Mouse (Mus musculus) hindbrain, embryonic 10.5 days (tissue): ENCODE measurements around the gene Ttc9c. TPM values are rescaled to one million over a fixed set of nuclear protein-coding genes. Genes with fewer than 3 reads are reported as not detected.

Source experiments
- DNase-seq: peaks from one replicate; pipeline ENCODE4 v3.0.0-alpha.2; 2017; ENCODE audit warnings: low spot score
- H3K27ac ChIP-seq: fragments of 300-500 bp; sonication (generic); 2 replicates; pipeline ENCODE4 v1.5.1; 2016; ENCODE audit warnings: mild to moderate bottlenecking, moderate library complexity
- H3K27me3 ChIP-seq: fragments of 300-500 bp; sonication (generic); 2 replicates; pipeline ENCODE4 v1.6.1; 2016; ENCODE audit warnings: mild to moderate bottlenecking; ENCODE audit not compliant: poor library complexity, insufficient read depth, severe bottlenecking
- H3K36me3 ChIP-seq: fragments of 300-500 bp; sonication (generic); 2 replicates; pipeline ENCODE4 v1.6.1; 2016; ENCODE audit warnings: mild to moderate bottlenecking, moderate library complexity
- H3K4me1 ChIP-seq: fragments of 300-500 bp; sonication (generic); replicated peaks from 2 replicates; pipeline ENCODE4 v1.6.1; 2016; ENCODE audit warnings: mild to moderate bottlenecking
- H3K4me3 ChIP-seq: fragments of 300-500 bp; sonication (generic); 2 replicates; pipeline ENCODE4 v1.5.1; 2016; ENCODE audit warnings: mild to moderate bottlenecking, moderate library complexity
- H3K9me3 ChIP-seq: fragments of 300-500 bp; sonication (generic); 2 replicates; pipeline ENCODE4 v1.6.1; 2016; ENCODE audit warnings: mild to moderate bottlenecking, moderate library complexity
- WGBS: fragments of 180-500 bp; shearing (Covaris S2); methylation state at CpG from one replicate; pipeline ENCODE4 v1.1.7; 2016; 5-methylcytosine and 5-hydroxymethylcytosine counted together
- polyA plus RNA-seq: library from polyadenylated mRNA; unstranded; fragments of >200 nt; fragmentation: Nextera tagmentation; extraction: Ambion mirVana; gene quantifications from 2 replicates; pipeline ENCODE4 v1.2.1, GENCODE M21; 2016

Ttc9c gene
- polyA plus RNA-seq, 1 experiment from 2014 or later, result 52.0 TPM

DNA sequence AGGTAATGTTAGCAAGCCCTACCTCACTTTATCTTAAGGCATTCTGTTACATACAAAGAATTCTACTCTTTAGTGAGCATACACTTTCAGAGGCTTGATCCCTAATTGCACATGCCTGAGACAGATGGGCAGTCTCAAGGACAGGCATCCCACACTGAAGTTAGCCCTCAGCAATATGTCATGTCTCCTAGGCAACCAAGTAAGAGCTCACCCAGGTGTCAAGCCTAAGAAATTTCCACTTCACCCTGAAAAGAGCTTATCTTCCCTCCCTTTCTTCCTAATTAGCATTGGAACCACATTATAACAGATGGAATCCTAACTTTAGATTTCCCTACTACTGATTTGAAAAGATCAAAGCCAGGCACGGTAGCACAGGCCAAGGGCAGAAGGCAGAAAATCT, 30.0 kb downstream of the Ttc9c start:
- Histone ChIP-seq H3K9me3 (peaks cover 2% of the 10 kb centered on the region; the same call in 1 of the 2 replicates), H3K36me3 (peaks cover 40% of the 10 kb centered on the region), H3K27ac (no peak overlapping the region), H3K4me3 (no peak overlapping the region), H3K4me1 (peaks cover 23% of the 10 kb centered on the region), H3K27me3 (no peaks in the 10 kb centered on the region)
- 69% methylated on average over 1 of the region's 1 CpGs for WGBS
- no peak for DNase-seq

DNA sequence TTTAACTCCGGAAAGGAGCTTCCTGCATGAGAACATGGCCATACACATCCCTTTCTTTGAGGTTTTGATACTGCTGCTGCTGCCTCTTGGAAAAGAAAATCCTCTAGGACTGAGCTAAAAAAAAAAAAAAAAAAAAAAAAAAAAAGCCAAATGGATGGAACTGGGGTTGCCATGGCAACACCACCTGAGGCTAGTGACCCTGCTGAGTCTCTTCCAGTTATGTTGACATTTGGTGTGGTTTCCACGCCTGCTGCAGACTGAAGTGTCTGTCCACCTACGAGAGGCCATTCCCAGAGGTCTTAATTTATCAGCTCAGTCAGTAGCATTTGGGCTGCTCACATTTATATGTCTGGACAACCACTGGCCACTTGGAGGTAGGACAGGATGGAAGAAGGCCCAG, 30.6 kb downstream of the Ttc9c start:
- H3K27ac ChIP-seq, result no peak overlapping the region

DNA sequence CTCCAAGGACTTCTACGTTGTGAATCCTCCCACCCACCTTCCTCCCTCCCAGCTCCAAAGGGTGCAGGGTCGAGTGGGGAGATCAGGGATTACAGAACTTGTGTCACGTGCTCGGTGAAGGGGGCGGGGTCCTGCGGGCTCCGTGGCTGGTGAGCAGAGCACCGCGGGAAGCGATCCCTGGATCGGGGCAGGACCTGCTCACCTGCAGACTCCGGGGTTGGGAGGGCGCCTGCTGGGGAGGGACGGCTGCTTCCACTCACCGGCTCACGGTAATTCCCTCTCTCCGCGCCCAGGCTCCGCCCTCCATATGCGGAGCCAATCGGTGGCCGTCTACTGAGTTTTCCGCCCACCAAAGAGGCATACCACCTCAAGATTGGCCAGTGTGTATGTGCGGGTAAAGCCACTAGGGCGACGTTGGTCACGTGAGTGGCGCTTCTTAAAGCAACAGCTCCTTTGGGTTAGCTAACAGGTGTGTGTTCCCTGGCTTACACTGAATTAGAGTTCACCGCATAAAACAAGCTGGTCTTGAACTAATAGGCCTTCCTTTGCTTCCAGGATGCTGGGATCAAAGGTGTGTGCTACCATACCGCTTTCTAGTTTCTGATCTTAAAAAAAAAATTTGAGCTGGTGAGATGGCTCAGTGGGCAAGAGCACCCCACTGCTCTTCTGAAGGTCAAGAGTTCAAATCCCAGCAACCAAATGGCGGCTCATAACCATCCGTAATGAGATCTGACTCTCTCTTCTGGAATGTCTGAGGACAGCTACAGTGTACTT, 32.9 kb downstream of the Ttc9c start, which contains the start of gene Taf6l:
Gene Taf6l, minus strand, starts transcription at position 410 of the 774 bp plus-strand sequence.
- H3K27ac ChIP-seq, result peak within 1 kb of the TSS; percentile 93
- WGBS, result under 1% methylated on average over 32 of the region's 32 CpGs
- H3K36me3 ChIP-seq, result peaks cover 45% of the 10 kb centered on the region

More for the DNA sequence above, 30.6 kb downstream of the Ttc9c start:
- peaks cover 23% of the 10 kb centered on the region for H3K4me1 ChIP-seq
- H3K36me3 ChIP-seq, result peaks cover 40% of the 10 kb centered on the region
- H3K9me3 ChIP-seq, result peaks cover 2% of the 10 kb centered on the region; the same call in 1 of the 2 replicates
- no peaks in the 10 kb centered on the region for H3K27me3 ChIP-seq
- 24% methylated on average over 3 of the region's 3 CpGs for WGBS
- H3K4me3 ChIP-seq, result no peak overlapping the region
- DNase-seq, result peak; percentile 18

DNA sequence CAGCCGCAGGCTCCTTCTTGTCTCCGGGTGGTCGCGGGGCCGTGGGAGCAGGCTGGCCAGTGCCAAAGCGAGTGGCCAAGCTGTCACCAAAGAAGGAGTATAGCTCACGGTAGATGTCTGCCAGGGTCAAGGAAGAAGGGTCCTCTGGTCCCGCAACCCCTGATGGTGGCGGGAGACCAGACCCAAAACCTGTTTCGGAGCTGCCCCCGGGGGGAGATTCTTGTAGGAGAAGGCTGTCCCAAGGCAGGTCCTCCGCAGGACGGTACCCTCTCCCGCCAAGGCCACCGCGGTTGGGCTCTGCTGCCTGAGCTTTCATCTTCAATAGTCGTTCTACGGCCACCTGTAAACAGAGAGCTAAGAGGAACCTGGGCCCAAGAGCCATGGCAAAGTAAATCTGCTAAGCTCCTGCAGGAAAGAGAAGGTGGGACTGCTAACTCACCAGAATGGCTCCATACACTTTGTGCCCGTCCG, 44.1 kb downstream of the Ttc9c start:
- Histone ChIP-seq H3K4me1 (peaks cover 47% of the 10 kb centered on the region), H3K27ac (peak overlapping the region; percentile 98), H3K27me3 (no peaks in the 10 kb centered on the region), H3K36me3 (peaks cover 59% of the 10 kb centered on the region), H3K4me3 (peak overlapping the region; percentile 77), H3K9me3 (no peaks in the 10 kb centered on the region)
- DNase-seq, result no peak
- WGBS, result 6% methylated on average over 20 of the region's 20 CpGs

More for the DNA sequence above, 32.9 kb downstream of the Ttc9c start, which contains the start of gene Taf6l:
- Histone ChIP-seq H3K4me3 (peak within 1 kb of the TSS; percentile 84), H3K27me3 (no peaks in the 10 kb centered on the region), H3K9me3 (no peaks in the 10 kb centered on the region), H3K4me1 (peaks cover 23% of the 10 kb centered on the region)
- DNase-seq, result peak; percentile 91

DNA sequence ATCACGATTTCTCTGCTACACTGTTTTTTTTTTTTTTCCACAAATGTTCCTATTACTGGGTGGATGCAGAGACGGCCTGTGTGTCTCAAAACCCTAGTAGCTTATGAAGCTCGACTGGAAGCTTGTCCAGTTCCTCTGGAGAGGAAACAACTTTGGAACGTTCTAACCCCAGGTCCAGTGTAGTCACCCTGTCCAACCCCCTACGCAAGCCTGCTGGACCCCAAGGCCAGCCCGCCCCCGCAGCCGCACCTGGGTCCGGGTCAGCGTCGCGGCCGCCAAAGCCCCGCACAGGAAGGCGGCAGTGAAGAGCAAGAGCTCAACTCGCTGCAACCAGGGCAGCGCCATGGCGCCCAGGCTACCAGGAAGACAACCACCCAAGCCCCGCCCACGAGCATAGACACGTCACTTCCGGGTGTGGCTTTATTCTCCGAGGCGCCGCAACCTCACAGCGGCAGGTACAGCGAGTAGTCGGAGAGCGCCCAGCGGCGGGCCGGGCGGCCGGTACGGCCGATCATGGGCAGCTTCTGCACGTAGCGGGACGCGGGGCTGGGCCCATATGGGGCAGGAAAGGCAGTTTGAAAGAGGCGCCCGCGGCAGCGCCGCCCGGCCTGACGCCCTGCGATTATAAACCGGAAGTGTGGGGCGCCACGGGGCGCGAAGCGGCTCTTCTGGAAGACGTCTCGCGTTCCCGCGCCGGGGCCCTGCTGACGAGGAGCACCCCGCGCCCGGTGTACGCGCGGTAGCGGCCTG, 44.9 kb downstream of the Ttc9c start, which contains the start of gene Tmem179b:
Gene Tmem179b, minus strand, starts transcription at position 382 of the 750 bp plus-strand sequence.
- Histone ChIP-seq H3K4me1 (peaks cover 47% of the 10 kb centered on the region), H3K36me3 (peaks cover 61% of the 10 kb centered on the region), H3K4me3 (peak within 1 kb of the TSS; percentile 77), H3K9me3 (no peaks in the 10 kb centered on the region), H3K27me3 (no peaks in the 10 kb centered on the region), H3K27ac (peak within 1 kb of the TSS; percentile 98)
- peak; percentile 97 for DNase-seq
- WGBS, result under 1% methylated on average over 68 of the region's 68 CpGs

DNA sequence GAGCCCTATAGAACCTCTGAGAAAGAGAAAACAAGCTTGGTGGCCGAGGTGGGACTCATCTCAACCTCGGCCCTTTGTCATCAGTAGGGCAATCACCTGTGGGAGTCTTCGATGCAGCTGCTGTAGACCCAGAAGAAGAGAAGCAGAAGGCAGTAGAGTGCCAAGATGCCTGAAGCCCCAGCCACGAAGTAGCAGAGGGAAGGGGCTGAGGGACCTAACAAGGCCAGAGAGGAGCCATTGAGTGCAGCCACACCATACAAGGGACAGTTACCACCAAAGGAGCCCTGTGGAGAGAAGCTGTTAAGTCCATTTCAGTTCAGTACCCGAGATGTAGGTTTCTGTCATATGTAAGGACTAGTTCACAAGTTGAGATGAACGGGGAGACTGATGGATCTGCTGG, 45.7 kb downstream of the Ttc9c start:
- 59% methylated on average over 6 of the region's 6 CpGs for WGBS
- Histone ChIP-seq H3K4me3 (peak overlapping the region; percentile 77), H3K9me3 (no peaks in the 10 kb centered on the region), H3K27me3 (no peaks in the 10 kb centered on the region), H3K27ac (peak overlapping the region; percentile 98), H3K4me1 (peaks cover 47% of the 10 kb centered on the region), H3K36me3 (peaks cover 63% of the 10 kb centered on the region)
- no peak for DNase-seq

DNA sequence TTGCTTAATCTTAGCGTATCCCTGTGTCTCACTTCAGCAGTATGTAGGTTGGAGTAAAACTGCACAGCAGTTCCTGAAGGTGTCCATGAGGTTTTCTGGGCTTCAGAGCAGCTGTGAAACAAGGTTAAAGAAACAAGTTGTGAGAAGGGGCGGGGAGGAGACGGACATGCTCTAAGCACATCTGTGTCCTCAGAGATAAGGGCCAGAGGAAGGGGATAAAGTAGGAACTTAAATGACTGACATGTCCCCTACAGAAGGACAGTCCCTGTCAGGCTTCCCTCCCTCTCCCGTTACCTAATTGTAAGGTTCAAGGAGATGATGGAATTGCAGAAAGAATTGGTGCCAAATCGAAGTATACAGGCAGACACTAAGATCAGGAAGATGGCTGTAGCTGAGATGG, 46.1 kb downstream of the Ttc9c start:
- WGBS, result 87% methylated on average over 5 of the region's 5 CpGs

DNA sequence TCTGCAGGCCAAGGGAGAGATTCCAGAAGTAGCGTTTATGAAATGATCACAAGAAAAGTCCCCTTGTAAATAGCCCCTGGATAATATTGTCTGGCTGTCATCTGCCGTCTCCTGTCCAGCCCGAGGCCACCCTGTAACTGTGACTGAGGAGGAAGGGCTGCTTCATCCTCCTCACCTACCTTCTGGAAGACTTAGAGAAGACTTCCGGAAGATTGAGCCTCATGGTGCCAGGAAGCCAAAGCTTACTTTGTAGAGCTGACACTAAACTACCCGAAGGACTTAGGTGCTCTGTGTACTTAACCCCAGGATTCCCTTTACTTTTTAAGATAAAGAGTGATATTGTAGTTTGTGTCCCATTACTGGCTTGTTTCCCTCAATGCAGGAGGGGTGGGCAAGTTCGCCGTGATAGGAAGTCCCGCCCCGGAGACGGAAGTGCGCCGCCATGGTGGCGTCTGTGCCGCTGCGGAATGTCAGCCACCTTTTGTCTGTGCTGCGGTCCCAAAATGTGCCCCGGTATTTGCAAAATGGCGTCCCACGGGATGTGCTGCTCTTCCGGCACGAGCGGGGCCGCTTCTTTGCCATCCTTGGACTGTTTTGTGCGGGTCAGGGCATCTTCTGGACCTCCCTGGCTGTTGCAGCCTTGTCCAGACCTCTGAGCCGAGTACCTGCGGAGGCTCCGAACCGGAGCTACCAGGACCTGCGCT, 48.4 kb downstream of the Ttc9c start, which contains the start of gene Tmem223:
Gene Tmem223, plus strand, starts transcription at position 430 of the 704 bp plus-strand sequence.
- Histone ChIP-seq H3K4me1 (peaks cover 41% of the 10 kb centered on the region), H3K27ac (peak within 1 kb of the TSS; percentile 98), H3K36me3 (peaks cover 78% of the 10 kb centered on the region), H3K9me3 (peaks cover 1% of the 10 kb centered on the region; the same call in 1 of the 2 replicates), H3K27me3 (no peaks in the 10 kb centered on the region), H3K4me3 (peak within 1 kb of the TSS; percentile 92)
- DNase-seq, result peak; percentile 83
- 21% methylated on average over 29 of the region's 29 CpGs for WGBS

More for the DNA sequence above, 46.1 kb downstream of the Ttc9c start:
- Histone ChIP-seq H3K4me1 (peaks cover 47% of the 10 kb centered on the region), H3K4me3 (peak overlapping the region; percentile 77), H3K27ac (peak overlapping the region; percentile 98), H3K27me3 (no peaks in the 10 kb centered on the region), H3K9me3 (no peaks in the 10 kb centered on the region), H3K36me3 (peaks cover 63% of the 10 kb centered on the region)
- no peak for DNase-seq

DNA sequence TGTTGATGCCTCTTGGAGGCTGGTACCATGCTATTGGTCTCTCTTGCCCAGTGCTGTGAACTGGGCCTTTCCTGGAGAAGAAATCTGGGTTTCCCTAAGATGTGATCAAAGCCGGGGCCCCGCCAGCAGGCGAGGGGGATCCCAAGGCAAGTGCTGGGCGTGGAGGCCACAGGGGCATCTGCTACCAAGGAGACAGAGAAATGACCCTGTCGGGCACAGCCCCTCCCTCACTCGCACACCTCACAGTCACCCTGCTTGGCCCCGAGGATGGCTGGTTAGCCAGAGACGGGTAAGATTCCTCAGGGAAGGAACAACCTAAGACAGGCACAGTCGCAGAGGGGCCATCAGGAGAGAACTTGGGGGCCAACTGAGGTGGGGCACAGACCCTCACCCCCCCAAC, 53.6 kb downstream of the Ttc9c start:
- Histone ChIP-seq H3K4me1 (peaks cover 5% of the 10 kb centered on the region), H3K9me3 (peaks cover 11% of the 10 kb centered on the region), H3K36me3 (peaks cover 92% of the 10 kb centered on the region), H3K27ac (no peak overlapping the region), H3K4me3 (no peak overlapping the region), H3K27me3 (no peaks in the 10 kb centered on the region)
- 96% methylated on average over 9 of the region's 9 CpGs for WGBS
- no peak for DNase-seq

DNA sequence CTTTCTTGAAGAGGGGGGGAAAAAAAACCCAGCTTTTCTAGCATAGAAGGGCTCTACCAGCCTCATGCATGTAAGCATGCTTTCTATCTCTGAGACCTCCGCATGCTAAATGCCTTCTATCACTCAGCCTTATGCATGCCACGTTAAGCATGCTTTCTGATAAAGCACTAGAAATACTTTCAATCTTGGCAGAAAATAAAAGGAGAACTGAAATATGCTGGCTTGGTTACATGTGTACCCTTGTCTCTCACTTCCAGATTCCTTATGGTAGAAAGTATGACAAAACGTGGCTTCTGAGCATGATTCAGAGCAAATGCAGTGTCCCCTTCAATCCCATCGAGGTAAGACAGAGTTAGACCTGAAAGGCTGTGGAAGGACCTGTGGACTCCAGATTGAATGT, 55.9 kb downstream of the Ttc9c start:
- H3K36me3 ChIP-seq, result peaks cover 69% of the 10 kb centered on the region
- 92% methylated on average over 4 of the region's 4 CpGs for WGBS
- H3K27ac ChIP-seq, result no peak overlapping the region
- no peak overlapping the region for H3K4me3 ChIP-seq
- H3K27me3 ChIP-seq, result no peaks in the 10 kb centered on the region
- DNase-seq, result no peak
- H3K4me1 ChIP-seq, result peaks cover 7% of the 10 kb centered on the region
- peaks cover 11% of the 10 kb centered on the region for H3K9me3 ChIP-seq

DNA sequence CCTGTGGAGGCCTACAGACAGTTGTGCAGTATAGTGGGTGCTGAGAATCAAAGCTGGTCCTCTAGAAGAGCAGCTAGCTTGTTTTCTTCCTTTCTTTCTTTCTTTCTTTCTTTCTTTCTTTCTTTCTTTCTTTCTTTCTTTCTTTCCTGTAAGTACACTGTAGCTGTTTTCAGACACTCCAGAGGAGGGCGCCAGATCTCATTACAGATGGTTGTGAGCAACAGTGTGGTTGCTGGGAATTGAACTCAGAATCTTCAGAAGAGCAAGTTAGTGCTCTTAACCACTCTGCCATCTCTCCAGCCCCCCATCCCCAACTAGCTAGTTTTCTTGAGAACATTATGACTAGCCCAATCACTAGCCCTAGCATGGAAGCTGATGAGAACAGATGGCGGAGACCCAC, 58.4 kb downstream of the Ttc9c start:
- WGBS, result 87% methylated on average over 2 of the region's 2 CpGs
- peaks cover 47% of the 10 kb centered on the region for H3K36me3 ChIP-seq

More for the DNA sequence above, 58.4 kb downstream of the Ttc9c start:
- Histone ChIP-seq H3K9me3 (peaks cover 10% of the 10 kb centered on the region), H3K4me3 (no peak overlapping the region), H3K27me3 (no peaks in the 10 kb centered on the region), H3K27ac (no peak overlapping the region), H3K4me1 (peaks cover 30% of the 10 kb centered on the region)
- no peak for DNase-seq
